Mouse (Mus musculus) liver, adult 2 months (tissue): ENCODE data around the gene Tmpo.

Source experiments
- CTCF ChIP-seq: fragments of 200-500 bp; IDR thresholded peaks from 2 replicates; pipeline ENCODE4 v1.5.1; 2011; ENCODE audit warnings: low read depth, low read length, control low read depth
- POLR2A ChIP-seq: fragments of 200-500 bp; IDR thresholded peaks from 2 replicates; pipeline ENCODE4 v1.6.1; 2011; ENCODE audit warnings: low read length, control low read depth; ENCODE audit not compliant: insufficient read depth; ENCODE audit errors: extremely low read depth

- no peak for TF ChIP-seq POLR2A
- no peak for TF ChIP-seq CTCF
These were observed 18.2 kb upstream of the Tmpo start for GRCm38 (mm10) chr10:91199238-91199780.
